Mouse (Mus musculus) heart, postnatal 0 days (tissue): ENCODE results near the gene Gm20390. TPM values are rescaled to one million over a fixed set of nuclear protein-coding genes. Genes with fewer than 3 reads are reported as not detected.

ENCODE experiments used
- ATAC-seq: fragments of 200-750 bp; cut with Nextera tagmentation; 2 replicates; pipeline ENCODE4 v1.8.0; 2017; ENCODE audit warnings: low read depth, moderate number of reproducible peaks, moderate library complexity; ENCODE audit not compliant: insufficient read depth
- DNase-seq: peaks from one replicate; pipeline ENCODE4 v3.0.0-alpha.2; 2016; ENCODE audit warnings: low spot score
- H3K27ac ChIP-seq: fragments of 300-500 bp; sonication (generic); 2 replicates; pipeline ENCODE4 v1.5.1; 2014; ENCODE audit warnings: low read depth, mild to moderate bottlenecking
- H3K27me3 ChIP-seq: fragments of 300-500 bp; sonication (generic); 2 replicates; pipeline ENCODE4 v1.6.1; 2014; ENCODE audit warnings: low read length, mixed read lengths; ENCODE audit not compliant: control insufficient read depth, insufficient read depth
- H3K36me3 ChIP-seq: fragments of 300-500 bp; sonication (generic); replicated peaks from 2 replicates; pipeline ENCODE4 v1.6.1; 2014; ENCODE audit warnings: low read length, mixed read lengths; ENCODE audit not compliant: control insufficient read depth, insufficient read depth
- H3K4me1 ChIP-seq: fragments of 300-500 bp; sonication (generic); 2 replicates; pipeline ENCODE4 v1.6.1; 2014; ENCODE audit warnings: antibody characterized with exemption; ENCODE audit not compliant: control insufficient read depth, insufficient read depth
- H3K4me2 ChIP-seq: fragments of 300-500 bp; sonication (generic); 2 replicates; pipeline ENCODE4 v1.6.1; 2014; ENCODE audit warnings: low read depth, mild to moderate bottlenecking, low read length, moderate library complexity
- H3K4me3 ChIP-seq: fragments of 300-500 bp; sonication (generic); 2 replicates; pipeline ENCODE4 v1.5.1; 2014; ENCODE audit warnings: low read depth, low read length
- H3K9ac ChIP-seq: fragments of 300-500 bp; sonication (generic); replicated peaks from 2 replicates; pipeline ENCODE4 v1.6.1; 2014; ENCODE audit warnings: low read depth, low read length, mixed read lengths
- H3K9me3 ChIP-seq: fragments of 300-500 bp; sonication (generic); replicated peaks from 2 replicates; pipeline ENCODE4 v1.6.1; 2016; ENCODE audit warnings: low read length; ENCODE audit not compliant: control insufficient read depth
- CTCF ChIP-seq: IDR thresholded peaks from 2 replicates; pipeline ENCODE4 v1.5.1; 2016; ENCODE audit warnings: antibody characterized with exemption, control low read depth, low read depth
- EP300 ChIP-seq: IDR thresholded peaks from 2 replicates; pipeline ENCODE4 v1.6.1; 2016; ENCODE audit warnings: antibody characterized with exemption, low read depth
- WGBS: fragments of 180-500 bp; shearing (Covaris S2); extraction: QIAGEN DNeasy Blood & Tissue Kit; methylation state at CpG from one replicate; pipeline ENCODE4 v1.1.7; 2014; 5-methylcytosine and 5-hydroxymethylcytosine counted together
- polyA plus RNA-seq: library from polyadenylated mRNA; unstranded; fragments of >200 nt; fragmentation: Nextera tagmentation; extraction: Ambion mirVana; gene quantifications from 2 replicates; pipeline ENCODE4 v1.2.1, GENCODE M21; 2015
- total RNA-seq: library from RNA; depleted of rRNA; stranded (reverse); fragments of >200 nt; gene quantifications from 2 replicates; pipeline ENCODE4 v1.2.3, GENCODE M21; 2014; ENCODE audit warnings: low replicate concordance

Gene Gm20390
- total and polyA plus RNA-seq, 2 experiments from 2014 or later = 75.6 to 183 TPM

DNA sequence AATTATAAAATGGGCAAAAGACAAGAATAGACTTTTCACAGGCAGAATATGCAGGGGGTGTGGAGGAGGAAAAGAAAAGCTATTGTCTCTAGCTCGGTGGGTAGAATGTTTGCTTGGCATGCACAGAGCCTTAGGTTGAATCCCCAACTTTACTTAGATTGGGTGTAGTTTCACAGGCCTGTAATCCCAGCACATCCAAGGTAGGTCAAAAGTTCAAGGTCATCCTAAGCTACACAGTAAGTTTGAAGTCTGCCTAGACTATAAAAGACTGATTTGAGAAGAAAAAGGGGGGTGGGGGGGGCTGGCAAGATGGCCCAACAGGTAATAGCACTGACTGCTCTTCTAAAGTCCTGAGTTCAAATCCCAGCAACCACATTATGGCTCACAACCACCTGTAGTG, 1.7 kb upstream of the Gm20390 start:
- DNase-seq (no peak), ATAC-seq (no peak)
- WGBS = 74% methylated on average over 1 of the region's 1 CpGs

GRCm38 (mm10) chr11:93969171-93969570, 1.1 kb upstream of the Gm20390 start:
- peaks cover 6% of the 10 kb centered on the region; the same call in 1 of the 2 replicates for H3K4me1 ChIP-seq
- H3K4me3 ChIP-seq = no peak overlapping the region
- H3K27me3 ChIP-seq = no peaks in the 10 kb centered on the region
- 90% methylated on average over 6 of the region's 6 CpGs for WGBS
- TF ChIP-seq CTCF = no peak
- TF ChIP-seq EP300 = no peak
- H3K36me3 ChIP-seq = peaks cover 16% of the 10 kb centered on the region
- H3K4me2 ChIP-seq = 0 out of 2 replicates have a peak overlapping the region, but pooled peaks have one; percentile 48
- no peaks in the 10 kb centered on the region for H3K9me3 ChIP-seq
- H3K9ac ChIP-seq = no peak overlapping the region
- 0 out of 2 replicates have a peak overlapping the region, but pooled peaks have one; percentile 72 for H3K27ac ChIP-seq
- ATAC-seq = no peak
- DNase-seq = no peak

More for the DNA sequence above, 1.7 kb upstream of the Gm20390 start:
- no peak overlapping the region for H3K4me3 ChIP-seq
- TF ChIP-seq EP300 (no peak), CTCF (no peak)
- H3K9ac ChIP-seq = no peak overlapping the region
- H3K4me1 ChIP-seq = peaks cover 6% of the 10 kb centered on the region; the same call in 1 of the 2 replicates
- H3K27ac ChIP-seq = no peak overlapping the region
- H3K27me3 ChIP-seq = no peaks in the 10 kb centered on the region
- H3K36me3 ChIP-seq = peaks cover 10% of the 10 kb centered on the region
- no peaks in the 10 kb centered on the region for H3K9me3 ChIP-seq
- H3K4me2 ChIP-seq = no peak overlapping the region

DNA sequence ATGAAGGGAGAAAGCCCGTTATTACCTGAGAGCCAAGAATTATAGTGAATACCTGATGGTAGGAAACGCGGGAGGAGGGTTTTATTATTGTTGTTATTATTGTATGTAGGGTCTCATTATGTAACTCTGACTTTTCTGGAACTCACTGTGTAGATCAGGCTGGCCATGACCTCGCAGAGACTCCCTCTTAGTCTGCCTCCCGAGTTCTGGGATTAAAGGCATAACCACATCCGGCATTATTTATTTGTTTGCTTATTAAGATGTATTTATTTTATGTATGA, 695 bp upstream of the Gm20390 start:
- Histone ChIP-seq H3K4me3 (peak overlapping the region; percentile 79), H3K27me3 (no peaks in the 10 kb centered on the region), H3K4me2 (peak overlapping the region; percentile 48), H3K36me3 (peaks cover 20% of the 10 kb centered on the region), H3K9ac (no peak overlapping the region), H3K27ac (peak overlapping the region; percentile 72), H3K4me1 (peaks cover 6% of the 10 kb centered on the region; the same call in 1 of the 2 replicates), H3K9me3 (no peaks in the 10 kb centered on the region)
- TF ChIP-seq EP300 (no peak), CTCF (no peak)
- 35% methylated on average over 6 of the region's 6 CpGs for WGBS
- ATAC-seq = no peak
- DNase-seq = no peak

- WGBS = 5% methylated on average over 11 of the region's 11 CpGs
- Histone ChIP-seq H3K4me1 (peaks cover 6% of the 10 kb centered on the region; the same call in 1 of the 2 replicates), H3K4me2 (peak overlapping the region; percentile 90), H3K27ac (peak overlapping the region; percentile 80), H3K9ac (peak overlapping the region; percentile 51), H3K9me3 (no peaks in the 10 kb centered on the region), H3K36me3 (peaks cover 32% of the 10 kb centered on the region), H3K4me3 (peak overlapping the region; percentile 79), H3K27me3 (no peaks in the 10 kb centered on the region)
- TF ChIP-seq EP300 (no peak), CTCF (no peak)
- no peak for DNase-seq
- no peak for ATAC-seq
These were observed 712 bp downstream of the Gm20390 start for GRCm38 (mm10) chr11:93967381-93967780.

DNA sequence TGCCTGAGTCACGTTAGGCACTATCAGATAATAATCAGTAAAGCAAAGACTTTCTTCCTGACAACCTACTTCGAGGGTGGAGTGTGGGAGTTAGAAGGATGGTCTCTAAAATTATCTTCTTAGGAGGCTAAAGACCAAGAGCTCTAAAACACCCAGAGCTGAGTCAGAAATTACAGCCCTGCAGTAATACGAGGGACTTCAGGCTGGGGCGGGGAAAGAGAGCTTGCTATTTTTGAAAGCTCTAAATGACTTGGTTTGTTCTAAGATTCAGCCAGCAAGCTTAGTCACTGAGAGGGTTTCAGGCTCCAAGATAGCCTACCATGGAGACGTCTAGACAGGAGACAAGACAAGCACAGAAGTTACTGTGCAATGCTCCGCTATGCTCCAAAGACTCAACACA, 2.7 kb downstream of the Gm20390 start:
- peaks cover 6% of the 10 kb centered on the region; the same call in 1 of the 2 replicates for H3K4me1 ChIP-seq
- H3K4me3 ChIP-seq = no peak overlapping the region
- TF ChIP-seq EP300 (no peak), CTCF (no peak)
- WGBS = 83% methylated on average over 6 of the region's 6 CpGs
- ATAC-seq (no peak), DNase-seq (no peak)
- no peaks in the 10 kb centered on the region for H3K27me3 ChIP-seq
- H3K9ac ChIP-seq = no peak overlapping the region
- H3K9me3 ChIP-seq = no peaks in the 10 kb centered on the region
- H3K4me2 ChIP-seq = no peak overlapping the region
- H3K36me3 ChIP-seq = peaks cover 49% of the 10 kb centered on the region
- H3K27ac ChIP-seq = no peak overlapping the region

- peaks cover 69% of the 10 kb centered on the region for H3K36me3 ChIP-seq
- DNase-seq (no peak), ATAC-seq (no peak)
- peaks cover 6% of the 10 kb centered on the region; the same call in 1 of the 2 replicates for H3K4me1 ChIP-seq
- no peak overlapping the region for H3K9ac ChIP-seq
- H3K27me3 ChIP-seq = no peaks in the 10 kb centered on the region
- H3K9me3 ChIP-seq = no peaks in the 10 kb centered on the region
- no peak overlapping the region for H3K27ac ChIP-seq
- H3K4me3 ChIP-seq = no peak overlapping the region
- WGBS = 83% methylated on average over 4 of the region's 4 CpGs
- no peak overlapping the region for H3K4me2 ChIP-seq
- TF ChIP-seq EP300 = no peak
- no peak for TF ChIP-seq CTCF
These were observed 5.1 kb downstream of the Gm20390 start for GRCm38 (mm10) chr11:93963013-93963412.
